Mouse (Mus musculus) splenic B cell, adult 2 months (primary cell): Measurements from ENCODE around the gene Dnah8.

ENCODE experiments used
- DNase-seq: peaks from one replicate; pipeline ENCODE4 v3.0.0-alpha.2; 2011; ENCODE audit warnings: low read depth, low spot score
- H3K27me3 ChIP-seq: 2 replicates; pipeline ENCODE4 v1.6.1; 2012; ENCODE audit warnings: mild to moderate bottlenecking, low read length, moderate library complexity, mixed read lengths; ENCODE audit not compliant: control insufficient read depth, poor library complexity, insufficient read depth, severe bottlenecking
- H3K36me3 ChIP-seq: 2 replicates; pipeline ENCODE4 v1.6.1; 2012; ENCODE audit warnings: mild to moderate bottlenecking, low read length, moderate library complexity, mixed read lengths; ENCODE audit not compliant: control insufficient read depth, poor library complexity, insufficient read depth, severe bottlenecking

Gene Dnah8

GRCm38 (mm10) chr17:30904096-30904495 is 279.9 kb downstream of the Dnah8 start:
- Histone ChIP-seq H3K27me3 (no peaks in the 10 kb centered on the region), H3K36me3 (no peaks in the 10 kb centered on the region)
- DNase-seq = no peak

DNA sequence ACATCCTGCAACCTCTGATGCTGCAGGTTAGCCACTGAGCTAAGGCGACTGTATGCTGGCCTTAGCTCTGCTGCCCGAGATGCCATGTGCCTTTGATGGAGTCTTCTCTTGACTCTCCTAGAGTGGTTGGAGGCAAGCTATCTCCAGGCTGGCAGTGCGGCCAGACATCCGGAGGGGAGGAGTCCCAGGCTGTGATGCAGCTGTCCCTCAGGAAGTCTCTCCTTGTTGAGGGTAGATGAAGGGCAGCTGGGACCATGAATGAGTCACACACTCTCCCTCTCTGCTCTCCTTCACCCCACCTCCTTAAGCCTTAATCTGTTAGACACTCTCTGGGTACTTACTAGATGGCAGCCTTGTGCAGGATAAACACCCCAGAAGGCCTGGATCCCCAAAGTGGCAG is 283.4 kb downstream of the Dnah8 start:
- no peaks in the 10 kb centered on the region for H3K27me3 ChIP-seq
- no peak for DNase-seq
- H3K36me3 ChIP-seq = no peaks in the 10 kb centered on the region

DNA sequence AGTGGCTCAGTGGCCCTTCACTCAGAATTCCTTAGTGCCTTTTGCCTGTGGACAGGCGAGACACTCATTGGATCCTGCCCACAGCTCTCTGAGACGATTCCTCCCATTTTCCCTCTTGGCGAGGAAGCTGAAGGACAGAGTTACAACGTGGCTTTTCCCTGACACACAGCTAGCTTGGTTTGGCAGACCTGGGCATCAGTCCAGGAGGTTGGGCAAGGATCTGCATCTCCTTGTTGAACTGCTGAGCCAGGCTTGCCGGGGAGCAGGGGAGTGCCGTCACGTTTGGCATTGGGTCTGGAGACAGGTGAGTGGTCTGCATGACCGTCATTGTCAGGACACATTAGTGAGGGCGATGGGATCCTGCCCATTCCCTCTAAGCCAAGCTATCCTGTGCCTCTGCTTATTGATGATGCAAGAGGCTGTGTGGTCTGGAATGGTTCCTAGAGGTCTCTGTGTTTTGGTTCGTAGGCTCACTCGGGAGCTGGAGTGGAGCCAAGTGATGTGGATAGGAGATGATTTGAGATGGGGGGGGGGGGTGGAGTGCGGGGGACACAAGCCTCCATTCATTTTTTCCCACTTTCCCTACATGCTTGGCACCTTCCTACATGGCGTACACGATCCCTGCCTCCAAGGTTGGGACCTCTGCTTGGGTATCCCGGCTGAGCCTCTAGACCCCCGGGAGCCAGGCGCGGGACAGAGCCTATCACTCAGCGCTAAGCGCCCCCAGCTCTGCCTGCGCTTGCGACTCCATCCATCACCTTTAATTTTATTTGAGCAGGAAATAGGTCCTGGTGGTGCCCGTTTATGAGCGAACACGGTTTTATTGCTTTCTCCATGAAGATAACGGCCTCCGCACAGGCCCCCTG is 286.9 kb downstream of the Dnah8 start:
- no peak for DNase-seq
- no peaks in the 10 kb centered on the region for H3K36me3 ChIP-seq
- H3K27me3 ChIP-seq = no peaks in the 10 kb centered on the region

DNA sequence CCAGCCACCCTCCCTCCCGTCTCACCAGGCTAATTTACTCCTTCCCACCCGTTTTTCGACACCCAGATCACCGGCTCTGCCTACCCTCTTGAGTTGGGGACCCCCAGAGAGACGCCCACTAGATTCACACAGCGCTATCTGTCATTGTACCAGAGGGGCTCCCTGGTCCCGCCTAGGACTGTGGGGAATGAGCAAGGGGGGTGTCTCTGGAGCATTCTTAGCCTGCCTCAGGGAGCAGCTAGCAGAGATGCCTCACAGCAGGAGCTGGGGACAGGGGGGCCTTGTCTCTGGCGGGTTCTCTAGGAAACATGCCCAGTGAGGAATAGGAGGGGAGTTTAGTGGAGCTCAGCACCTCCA is 287.6 kb downstream of the Dnah8 start:
- Histone ChIP-seq H3K27me3 (no peaks in the 10 kb centered on the region), H3K36me3 (no peaks in the 10 kb centered on the region)
- no peak for DNase-seq

DNA sequence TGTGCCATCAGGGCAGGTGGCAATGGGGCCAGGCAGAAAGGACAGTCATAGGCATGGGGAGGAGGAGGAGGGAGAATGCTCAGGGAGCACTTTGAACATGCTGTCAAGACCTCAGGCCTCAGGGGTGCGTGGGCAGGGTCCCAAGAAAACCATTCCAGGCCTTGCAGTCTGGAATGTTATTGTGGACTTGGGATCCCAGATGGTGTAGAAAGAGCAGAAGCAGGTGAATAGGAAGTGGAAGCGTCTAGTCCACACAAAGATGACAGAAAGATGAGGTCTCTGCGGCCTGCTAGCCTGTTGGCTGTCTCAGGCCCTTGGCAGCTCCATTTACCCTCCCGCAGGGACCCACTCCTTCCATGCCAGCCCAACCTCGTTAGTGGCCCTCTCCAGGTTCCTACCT is 288.4 kb downstream of the Dnah8 start:
- Histone ChIP-seq H3K36me3 (no peaks in the 10 kb centered on the region), H3K27me3 (no peaks in the 10 kb centered on the region)
- no peak for DNase-seq

- no peaks in the 10 kb centered on the region for H3K27me3 ChIP-seq
- DNase-seq = no peak
- no peaks in the 10 kb centered on the region for H3K36me3 ChIP-seq
These were observed 290.1 kb downstream of the Dnah8 start for GRCm38 (mm10) chr17:30914264-30914663.

- Histone ChIP-seq H3K27me3 (no peaks in the 10 kb centered on the region), H3K36me3 (no peaks in the 10 kb centered on the region)
- DNase-seq = no peak
These were observed 299.4 kb downstream of the Dnah8 start for GRCm38 (mm10) chr17:30923566-30923965.
